Comparison of ENCODE assay signal across 26 mouse cellular contexts in genomic region chr2:49888346-49888745, GRCm38 (mm10).
"Had no signal": no experiment of that assay in that cellular context is flagged by ENCODE, and none has a peak within 500 bp of the region (broad histone marks: within the 10 kb centered on the region; RNA-seq: fewer than 3 reads in every experiment).

No protein-coding gene starts in this region.

- H3K9me3 ChIP-seq: heart, embryonic 13.5 days; heart, embryonic 15.5 days; hindbrain, embryonic 13.5 days; hindbrain, embryonic 15.5 days; kidney, embryonic 15.5 days; limb, embryonic 13.5 days; limb, embryonic 15.5 days; liver, embryonic 12.5 days had no signal

- H3K4me3 ChIP-seq: heart, adult 2 months; heart, embryonic 13.5 days; heart, embryonic 15.5 days; hindbrain, embryonic 13.5 days; hindbrain, embryonic 15.5 days; kidney, embryonic 15.5 days; limb, embryonic 13.5 days; limb, embryonic 15.5 days; liver, embryonic 12.5 days had no signal

- H3K4me2 ChIP-seq: heart, embryonic 11.5 days; heart, embryonic 13.5 days; heart, embryonic 15.5 days; hindbrain, embryonic 13.5 days; hindbrain, embryonic 15.5 days; kidney, embryonic 15.5 days; limb, embryonic 13.5 days; limb, embryonic 15.5 days; liver, embryonic 12.5 days had no signal

- ATAC-seq: hindbrain, postnatal 0 days; intestine, embryonic 16.5 days; liver, embryonic 12.5 days had no signal

- H3K27me3 ChIP-seq: heart, embryonic 13.5 days; heart, embryonic 15.5 days; hindbrain, embryonic 13.5 days; hindbrain, embryonic 15.5 days; kidney, embryonic 15.5 days; limb, embryonic 13.5 days; limb, embryonic 15.5 days; liver, embryonic 12.5 days had no signal

- H3K36me3 ChIP-seq: heart, embryonic 13.5 days; heart, embryonic 15.5 days; hindbrain, embryonic 13.5 days; hindbrain, embryonic 15.5 days; kidney, embryonic 15.5 days; limb, embryonic 13.5 days; limb, embryonic 15.5 days; liver, embryonic 12.5 days had no signal

- DNase-seq: gastrocnemius, postnatal 14 days; gastrocnemius, postnatal 36 days; heart, adult 2 months; heart, postnatal 14 days; heart, postnatal 36 days; kidney, adult 11 months; kidney, adult 2 months; kidney, adult 9 months; kidney, postnatal 14 days; kidney, postnatal 36 days; layer of hippocampus, adult 9-11 months; layer of hippocampus, postnatal 36 days; left cerebral cortex, postnatal 4 days had no signal

- H3K9ac ChIP-seq: heart, embryonic 13.5 days; heart, embryonic 15.5 days; hindbrain, embryonic 13.5 days; hindbrain, embryonic 15.5 days; kidney, embryonic 15.5 days; limb, embryonic 13.5 days; limb, embryonic 15.5 days; liver, embryonic 12.5 days; liver, embryonic 14.5 days had no signal

- H3K27ac ChIP-seq: heart, adult 2 months; heart, embryonic 13.5 days; heart, embryonic 15.5 days; hindbrain, embryonic 13.5 days; hindbrain, embryonic 15.5 days; hindbrain, postnatal 0 days; kidney, embryonic 15.5 days; kidney, postnatal 0 days; limb, embryonic 13.5 days; limb, embryonic 15.5 days; liver, embryonic 12.5 days; liver, embryonic 14.5 days had no signal

- H3K4me1 ChIP-seq: heart, embryonic 15.5 days; kidney, embryonic 15.5 days; liver, embryonic 12.5 days had no signal
